Mouse (Mus musculus) liver, adult (tissue): ENCODE results near the gene Prkch.
A peak's percentile ranks its signal among the peaks of the same experiment; 100 is the strongest.

Experiments
- GATA4 ChIP-seq: IDR thresholded peaks from 2 replicates; pipeline ENCODE4 v1.6.1; 2014; ENCODE audit warnings: mild to moderate bottlenecking, low read length; ENCODE audit not compliant: insufficient replicate concordance

The Prkch gene

DNA sequence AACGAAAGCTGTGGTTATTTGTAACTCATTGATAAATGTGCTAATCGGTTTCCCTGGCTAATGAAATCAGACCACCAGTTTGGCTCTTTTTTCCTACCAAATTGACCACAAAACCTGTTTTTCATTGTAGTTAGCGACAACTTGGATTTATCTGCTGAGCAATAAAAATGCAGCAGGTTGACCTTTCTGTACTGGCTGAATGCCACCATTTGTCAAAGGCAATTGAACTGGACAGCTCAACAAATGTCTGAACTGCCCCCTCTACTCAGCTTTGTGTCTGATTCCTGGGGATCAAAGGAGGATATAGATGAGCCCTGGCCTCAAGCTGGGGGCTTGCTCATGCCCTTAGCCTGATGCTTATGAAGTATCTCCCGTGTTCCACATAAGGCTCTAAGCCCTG, 146.0 kb downstream of the Prkch start:
- no peak for TF ChIP-seq GATA4

GRCm38 (mm10) chr12:73731093-73731492, 146.5 kb downstream of the Prkch start:
- TF ChIP-seq GATA4: no peak

DNA sequence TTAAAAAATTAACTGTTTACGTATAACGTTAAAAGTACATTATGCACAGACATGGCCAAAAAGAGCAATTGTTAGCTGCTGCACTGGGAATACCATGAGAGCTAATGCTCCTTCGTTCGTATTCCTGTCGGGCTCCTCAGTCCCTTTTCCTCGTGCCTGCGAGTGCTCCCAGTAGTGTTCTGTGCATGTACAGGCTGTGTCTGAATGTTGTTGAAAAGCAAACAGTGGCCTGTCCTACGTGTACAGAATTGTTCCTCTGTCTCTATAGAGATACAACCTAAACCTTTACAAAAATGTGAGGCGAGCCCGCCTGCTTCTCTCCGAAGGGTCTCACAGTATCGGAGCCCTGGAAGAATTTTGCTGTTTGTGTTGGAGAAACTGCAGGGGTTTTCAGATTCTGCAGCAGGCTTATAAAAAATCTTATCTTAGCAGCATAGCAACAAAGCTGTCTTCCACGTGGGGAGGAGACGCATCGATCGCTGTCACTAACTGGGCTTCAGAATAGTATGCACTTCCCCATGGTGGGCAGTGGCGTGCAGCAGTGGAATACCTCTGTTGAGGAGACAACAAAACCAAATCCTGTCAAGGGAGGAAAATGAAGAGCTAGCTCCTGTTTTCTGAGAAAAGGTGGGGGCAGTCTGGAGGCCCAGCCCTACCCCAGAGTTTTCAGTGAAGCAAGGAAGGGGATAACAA, 147.4 kb downstream of the Prkch start:
- no peak for TF ChIP-seq GATA4

GRCm38 (mm10) chr12:73732862-73733261, 148.3 kb downstream of the Prkch start:
- TF ChIP-seq GATA4: no peak

DNA sequence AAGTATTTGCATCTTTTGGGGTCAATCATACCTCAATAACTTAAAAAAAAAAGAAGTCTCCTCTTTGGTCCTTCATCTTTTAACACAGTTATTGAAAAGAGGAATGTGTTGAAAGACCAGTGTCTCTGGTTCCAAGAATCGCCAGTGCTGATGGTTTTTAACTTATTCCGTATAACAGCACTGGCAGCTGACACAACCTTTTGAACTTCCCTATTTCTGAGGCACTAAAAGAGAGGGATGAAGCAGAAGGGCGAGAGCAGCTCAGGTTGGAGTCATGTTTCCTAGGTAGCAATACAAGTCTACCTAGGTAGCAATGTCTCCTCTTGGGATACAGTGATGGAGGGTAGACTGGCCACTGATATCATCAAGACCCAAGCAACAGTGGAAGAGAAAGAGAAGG, 152.3 kb downstream of the Prkch start:
- TF ChIP-seq GATA4: no peak

GRCm38 (mm10) chr12:73739611-73740219, 155.1 kb downstream of the Prkch start:
- TF ChIP-seq GATA4: no peak

DNA sequence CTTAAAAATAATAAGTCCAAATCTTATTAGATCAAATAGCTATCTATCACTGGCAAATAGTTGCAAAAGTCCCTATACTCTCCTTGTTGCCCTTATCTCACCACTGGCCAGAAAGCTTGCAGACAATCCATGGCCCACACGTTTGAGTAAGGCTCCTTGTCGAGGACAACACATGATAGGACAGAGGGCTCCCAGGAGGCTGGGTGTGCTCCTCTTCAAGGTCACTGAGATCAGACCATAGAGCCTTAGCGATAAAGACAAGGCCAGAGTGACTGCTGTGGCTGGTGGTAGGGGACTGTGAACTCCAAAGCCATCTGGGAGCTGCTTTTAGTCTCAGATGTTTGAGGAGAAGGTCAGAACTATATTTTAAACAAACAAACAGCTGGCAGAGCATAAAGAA, 158.0 kb downstream of the Prkch start:
- no peak for TF ChIP-seq GATA4

- TF ChIP-seq GATA4: no peak
Measured at GRCm38 (mm10) chr12:73743087-73743486, 158.5 kb downstream of the Prkch start.

DNA sequence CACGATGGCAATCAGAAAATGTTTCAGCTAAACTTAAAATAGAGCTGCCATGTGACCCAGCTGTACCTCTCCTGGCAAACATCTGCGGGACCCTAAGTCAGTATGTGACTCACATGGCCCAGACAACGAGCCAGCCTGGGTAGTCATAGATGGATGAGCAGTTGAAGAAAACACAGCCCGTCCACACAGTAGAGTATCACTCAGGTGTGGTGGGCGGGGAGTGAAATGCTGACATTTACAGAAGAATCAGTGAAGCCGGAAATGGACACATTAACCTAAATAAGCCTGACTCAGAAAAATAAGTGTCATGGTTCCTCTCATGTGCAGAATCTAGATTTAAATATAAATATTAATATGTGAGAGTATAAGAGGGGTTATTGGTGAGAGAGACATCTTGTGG, 161.5 kb downstream of the Prkch start:
- no peak for TF ChIP-seq GATA4

DNA sequence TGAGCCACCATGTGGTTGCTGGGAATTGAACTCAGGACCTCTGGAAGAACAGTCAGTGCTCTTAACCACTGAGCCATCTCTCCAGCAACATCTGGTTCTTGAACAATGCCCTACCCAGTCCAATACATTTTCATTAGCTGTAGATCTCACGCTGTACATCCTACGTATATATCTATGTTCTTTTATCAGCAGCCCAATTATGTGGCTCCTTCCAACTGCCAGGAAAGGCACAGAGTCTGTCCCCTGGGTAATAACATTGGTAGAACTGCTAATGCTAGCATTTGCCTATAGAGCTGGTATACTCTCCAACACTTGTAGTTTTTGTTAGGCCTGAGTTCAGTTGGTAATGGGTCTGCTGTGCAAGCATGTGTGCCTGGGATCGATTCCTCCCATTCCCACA, 163.8 kb downstream of the Prkch start:
- no peak for TF ChIP-seq GATA4

- TF ChIP-seq GATA4: no peak
Measured at GRCm38 (mm10) chr12:73754476-73755150, 170.0 kb downstream of the Prkch start.

DNA sequence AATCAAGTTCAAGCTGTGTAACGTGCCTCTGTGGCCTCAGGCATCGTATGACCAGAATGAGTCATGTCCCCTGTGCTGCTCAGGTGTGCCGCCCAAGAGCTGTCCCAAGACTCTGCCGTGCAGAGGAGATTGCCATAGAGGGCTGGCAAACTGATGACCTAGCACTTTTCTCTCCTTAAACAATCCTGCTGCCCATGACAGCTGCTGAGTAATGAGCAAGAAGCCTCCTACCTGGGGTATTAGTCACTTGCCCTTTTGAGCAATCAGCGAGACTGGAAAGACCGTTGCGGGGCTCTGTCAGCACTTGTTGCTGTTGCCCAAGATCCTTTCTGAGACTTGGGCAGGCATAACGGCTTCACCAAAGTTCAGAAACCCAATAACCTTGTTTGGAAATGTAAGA, 171.1 kb downstream of the Prkch start:
- no peak for TF ChIP-seq GATA4

DNA sequence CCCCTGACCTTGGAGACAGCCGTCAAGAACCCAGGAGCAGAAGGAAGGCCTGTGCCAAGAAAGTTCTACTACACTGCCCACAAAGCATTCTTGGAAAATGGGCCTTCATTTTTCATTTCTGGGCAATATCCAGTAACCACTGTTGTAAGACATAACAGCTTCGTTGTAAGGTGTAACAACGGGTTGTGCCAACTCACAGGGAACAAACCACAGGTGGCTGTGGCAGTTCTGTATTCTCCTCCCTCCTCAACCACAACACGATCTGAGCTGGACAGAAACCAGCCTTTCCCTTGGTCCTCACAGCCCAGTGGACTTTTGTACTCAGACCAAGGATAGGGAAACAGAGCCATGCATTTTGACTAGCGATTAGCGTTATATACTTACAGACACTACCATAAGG, 171.9 kb downstream of the Prkch start:
- TF ChIP-seq GATA4: no peak

DNA sequence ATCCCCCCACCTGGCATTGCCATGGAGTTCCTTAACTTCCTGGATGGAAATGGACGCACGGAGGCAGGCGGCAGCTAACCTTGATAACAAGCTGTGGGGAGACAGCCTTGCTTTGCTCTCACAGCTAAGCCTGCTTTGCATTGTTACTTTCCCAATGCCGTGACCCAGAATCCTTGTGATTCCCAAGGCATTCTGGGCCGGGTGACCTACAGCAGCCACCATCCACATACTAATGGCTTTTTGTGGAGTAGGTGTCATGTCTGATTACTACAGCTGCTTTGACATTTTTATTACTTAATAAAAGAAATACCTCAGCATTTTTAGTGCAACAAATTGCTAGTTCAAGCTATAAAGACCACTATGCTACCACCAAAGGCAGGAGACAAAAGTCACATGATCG, 177.4 kb downstream of the Prkch start:
- TF ChIP-seq GATA4: no peak

GRCm38 (mm10) chr12:73762762-73763161, 178.2 kb downstream of the Prkch start:
- TF ChIP-seq GATA4: no peak

- 0 out of 2 replicates have a peak, but pooled peaks have one; percentile 8 for TF ChIP-seq GATA4
Measured at GRCm38 (mm10) chr12:73764649-73765525, 180.3 kb downstream of the Prkch start.

GRCm38 (mm10) chr12:73766152-73766551, 181.6 kb downstream of the Prkch start:
- peak; percentile 82; the same call in 1 of the 2 replicates for TF ChIP-seq GATA4
